Mouse (Mus musculus): ENCODE data around the gene Mdfi.

Mdfi gene

GRCm38 (mm10) chr17:47802806-47803205, 31.7 kb downstream of the Mdfi start:
- no peak for DNase-seq (ENCODE audit: low read depth)

GRCm38 (mm10) chr17:47797383-47797782, 37.1 kb downstream of the Mdfi start:
- no peak for DNase-seq (ENCODE audit: low read depth)

- DNase-seq (ENCODE audit: low read depth): peak; percentile 27
These were observed 37.5 kb downstream of the Mdfi start for GRCm38 (mm10) chr17:47796968-47797367.

- no peak for DNase-seq (ENCODE audit: low read depth)
These were observed 38.2 kb downstream of the Mdfi start for GRCm38 (mm10) chr17:47796156-47796816.

GRCm38 (mm10) chr17:47795446-47795845, 39.0 kb downstream of the Mdfi start:
- peak; percentile 68 for DNase-seq (ENCODE audit: low read depth)

GRCm38 (mm10) chr17:47793377-47793776, 41.1 kb downstream of the Mdfi start:
- DNase-seq (ENCODE audit: low read depth): peak; percentile 88

GRCm38 (mm10) chr17:47792098-47792863, 42.2 kb downstream of the Mdfi start:
- peak; percentile 81 for DNase-seq (ENCODE audit: low read depth)

- DNase-seq (ENCODE audit: low read depth): no peak
These were observed 45.5 kb downstream of the Mdfi start for GRCm38 (mm10) chr17:47788996-47789395.

GRCm38 (mm10) chr17:47788306-47788705, 46.2 kb downstream of the Mdfi start:
- DNase-seq (ENCODE audit: low read depth): no peak

- no peak for DNase-seq (ENCODE audit: low read depth)
These were observed 46.9 kb downstream of the Mdfi start for GRCm38 (mm10) chr17:47787632-47788031.

GRCm38 (mm10) chr17:47784411-47784810, 50.1 kb downstream of the Mdfi start:
- no peak for DNase-seq (ENCODE audit: low read depth)

- no peak for DNase-seq (ENCODE audit: low read depth)
These were observed 50.9 kb downstream of the Mdfi start for GRCm38 (mm10) chr17:47783445-47784223.

- DNase-seq (ENCODE audit: low read depth): no peak
These were observed 52.0 kb downstream of the Mdfi start for GRCm38 (mm10) chr17:47782486-47782885.

- DNase-seq (ENCODE audit: low read depth): no peak
These were observed 54.0 kb downstream of the Mdfi start for GRCm38 (mm10) chr17:47780470-47780869.

GRCm38 (mm10) chr17:47777141-47777540, 57.4 kb downstream of the Mdfi start:
- DNase-seq (ENCODE audit: low read depth): no peak

- DNase-seq (ENCODE audit: low read depth): no peak
These were observed 60.9 kb downstream of the Mdfi start for GRCm38 (mm10) chr17:47773604-47774003.

- no peak for DNase-seq (ENCODE audit: low read depth)
These were observed 64.8 kb downstream of the Mdfi start for GRCm38 (mm10) chr17:47769389-47770299.

- DNase-seq (ENCODE audit: low read depth): peak; percentile 31
These were observed 65.7 kb downstream of the Mdfi start for GRCm38 (mm10) chr17:47768707-47769276.

GRCm38 (mm10) chr17:47767456-47768141, 66.9 kb downstream of the Mdfi start:
- no peak for DNase-seq (ENCODE audit: low read depth)

- DNase-seq (ENCODE audit: low read depth): no peak
These were observed 67.4 kb downstream of the Mdfi start for GRCm38 (mm10) chr17:47767081-47767455.
